Mouse (Mus musculus): ENCODE data around the gene Rbfox3.

DNA sequence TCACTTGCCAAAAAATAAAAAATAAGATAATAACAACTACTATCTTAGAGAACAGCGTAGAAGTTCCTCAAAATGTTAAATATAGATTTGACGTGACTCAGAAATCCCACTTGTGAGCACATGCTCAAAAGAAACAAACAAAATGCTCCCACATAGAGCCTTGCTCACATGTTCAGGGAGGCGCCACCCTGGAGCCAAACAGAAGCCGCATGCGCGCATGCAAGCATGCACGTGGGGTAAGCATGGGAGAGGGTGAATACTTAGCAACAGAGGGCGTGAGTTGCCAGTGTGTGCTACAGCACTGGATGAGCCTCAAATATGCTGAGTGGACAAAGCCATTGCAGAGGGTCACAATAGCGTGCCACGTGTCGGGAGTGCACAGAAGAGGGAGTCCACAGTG, 454.5 kb downstream of the Rbfox3 start:
- TF ChIP-seq GATA1 (IDR thresholded peaks at IDR 0.05; ENCODE audit: borderline replicate concordance, low read length) (no peak), FLI1 (IDR thresholded peaks at IDR 0.05; ENCODE audit: low read length) (no peak)
